Mouse (Mus musculus): Measurements from ENCODE around the gene Vmn2r5. TPM values are rescaled to one million over a fixed set of nuclear protein-coding genes. Genes with fewer than 3 reads are reported as not detected.
"Not testable (repeated sequence)": the region's sequence is repeated elsewhere in the genome, so short reads cannot be mapped to it uniquely, and the experiment has no call there.

Gene Vmn2r5
- not detected in 2 replicates for polyA plus RNA-seq (2012; rRNA removed)

DNA sequence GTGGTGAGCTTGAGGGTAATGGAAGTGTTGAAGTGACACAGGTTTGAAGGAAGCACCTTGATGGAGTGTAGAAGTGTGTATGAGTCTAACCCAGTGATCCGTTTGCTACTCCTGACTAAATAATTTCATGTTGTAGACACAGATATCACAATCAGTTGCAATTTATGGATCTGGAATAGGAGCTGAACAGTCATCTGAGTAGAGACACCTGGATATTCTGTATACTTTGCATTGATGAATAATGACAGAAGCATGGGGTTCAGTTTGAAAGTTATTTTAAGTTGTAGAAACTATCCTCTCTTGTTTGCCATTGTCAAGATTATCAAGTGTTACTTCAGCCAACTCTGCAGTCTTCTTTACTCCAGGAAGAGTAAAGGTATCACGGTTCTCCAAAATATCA, at the start of gene Vmn2r5:
Vmn2r5 (minus strand) TSS at position 101 of the 400 bp plus-strand sequence.
- DNase-seq; H3K4me3 ChIP-seq (ENCODE audit: insufficient read depth, low read depth, low read length); H3K27ac ChIP-seq (ENCODE audit: insufficient read depth, low read depth, low read length); H3K27me3 ChIP-seq (replicated peaks; ENCODE audit: control insufficient read depth, insufficient read depth, low read length); H3K4me1 ChIP-seq (ENCODE audit: control insufficient read depth, insufficient read depth, low read length); H3K36me3 ChIP-seq (ENCODE audit: control insufficient read depth, insufficient read depth, low read length): not testable (repeated sequence)
- WGBS: 89% methylated on average over 1 of the region's 2 CpGs

DNA sequence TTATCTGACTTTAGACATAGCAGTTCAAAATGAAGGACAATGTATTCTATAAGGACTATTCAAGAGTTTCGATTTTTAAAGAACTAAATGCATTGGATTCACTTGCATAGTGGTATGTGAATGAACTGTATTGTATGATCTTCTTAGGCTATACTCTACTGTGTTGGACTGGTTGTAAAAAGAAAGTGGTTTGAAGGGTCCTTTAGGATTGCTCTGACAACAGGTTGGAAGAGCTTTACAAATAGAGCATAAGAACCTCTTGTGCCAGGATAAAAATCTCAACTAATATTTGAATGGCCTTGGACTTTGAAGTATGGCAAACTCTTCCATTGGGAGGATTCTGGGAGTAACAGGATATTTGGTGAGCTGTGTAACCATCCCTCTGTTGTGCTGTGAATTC, 13.9 kb upstream of the Vmn2r5 start:
- H3K4me3 ChIP-seq (ENCODE audit: insufficient read depth, low read depth, low read length): not testable (repeated sequence)

More for the DNA sequence above, 13.9 kb upstream of the Vmn2r5 start:
- H3K27ac ChIP-seq (ENCODE audit: insufficient read depth, low read depth, low read length); DNase-seq; H3K27me3 ChIP-seq (replicated peaks; ENCODE audit: control insufficient read depth, insufficient read depth, low read length); H3K4me1 ChIP-seq (ENCODE audit: control insufficient read depth, insufficient read depth, low read length); H3K36me3 ChIP-seq (ENCODE audit: control insufficient read depth, insufficient read depth, low read length): not testable (repeated sequence)
- 78% methylated on average over 1 of the region's 1 CpGs for WGBS

Other genes starting within 250 kb of the Vmn2r5 start
- gene Vmn2r3, start 220.1 kb downstream of the Vmn2r5 start, polyA plus RNA-seq (2012; rRNA removed): not detected in 2 replicates
- not detected in 2 replicates for gene Vmn2r4, start 94.5 kb downstream of the Vmn2r5 start, polyA plus RNA-seq (2012; rRNA removed)
- gene Vmn2r6, start 56.0 kb upstream of the Vmn2r5 start, polyA plus RNA-seq (2012; rRNA removed): not detected in 2 replicates

Measured in kidney, adult 2 months (tissue).